Mouse (Mus musculus): ENCODE data around the gene Otub2. TPM values are rescaled to one million over a fixed set of nuclear protein-coding genes. Genes with fewer than 3 reads are reported as not detected.

Gene Otub2
- polyA plus RNA-seq (2015; fragmentation: Nextera tagmentation; extraction: Ambion mirVana) = 8.2 and 9.2 TPM in 2 replicates

GRCm38 (mm10) chr12:103388505-103389347 lies at the start of gene Otub2:
TSS of gene Otub2 (plus strand) at chr12:103388682.
- Histone ChIP-seq H3K27me3 (ENCODE audit: insufficient read depth, low read length) (no peaks in the 10 kb centered on the region), H3K4me3 (ENCODE audit: low read depth, low read length) (peak within 1 kb of the TSS; percentile 96), H3K9me3 (ENCODE audit: low read length) (no peaks in the 10 kb centered on the region), H3K36me3 (replicated peaks; ENCODE audit: insufficient read depth, low read length) (peaks cover 7% of the 10 kb centered on the region), H3K4me1 (ENCODE audit: insufficient read depth) (peaks cover 36% of the 10 kb centered on the region), H3K27ac (ENCODE audit: low read depth) (peak within 1 kb of the TSS; percentile 81), H3K4me2 (ENCODE audit: low read depth, low read length) (peak within 1 kb of the TSS; percentile 96), H3K9ac (replicated peaks) (peak within 1 kb of the TSS; percentile 94)
- under 1% methylated on average over 57 of the region's 58 CpGs for WGBS (ENCODE audit: insufficient replicate concordance)
- ATAC-seq (peak; percentile 94), DNase-seq (peak; percentile 95)
- no peak for TF ChIP-seq EP300 (IDR thresholded peaks at IDR 0.05; ENCODE audit: low read depth)
- peak; percentile 13; the same call in 1 of the 2 replicates for TF ChIP-seq CTCF (IDR thresholded peaks at IDR 0.05; ENCODE audit: low read depth)

- 36% methylated on average over 5 of the region's 5 CpGs for WGBS (ENCODE audit: insufficient replicate concordance)
Measured at GRCm38 (mm10) chr12:103341212-103341611, 47.3 kb upstream of the Otub2 start.

GRCm38 (mm10) chr12:103343456-103343855 lies 45.0 kb upstream of the Otub2 start:
- DNase-seq (peak; percentile 68), ATAC-seq (peak; percentile 69)
- H3K4me3 ChIP-seq (ENCODE audit: low read depth, low read length) = no peak overlapping the region
- H3K36me3 ChIP-seq (replicated peaks; ENCODE audit: insufficient read depth, low read length) = no peaks in the 10 kb centered on the region
- WGBS (ENCODE audit: insufficient replicate concordance) = 34% methylated on average over 8 of the region's 8 CpGs
- TF ChIP-seq CTCF (IDR thresholded peaks at IDR 0.05; ENCODE audit: low read depth) (no peak), EP300 (IDR thresholded peaks at IDR 0.05; ENCODE audit: low read depth) (no peak)
- no peaks in the 10 kb centered on the region for H3K27me3 ChIP-seq (ENCODE audit: insufficient read depth, low read length)
- peak overlapping the region; percentile 77 for H3K27ac ChIP-seq (ENCODE audit: low read depth)
- no peak overlapping the region for H3K9ac ChIP-seq (replicated peaks)
- H3K4me2 ChIP-seq (ENCODE audit: low read depth, low read length) = no peak overlapping the region
- peaks cover 29% of the 10 kb centered on the region for H3K4me1 ChIP-seq (ENCODE audit: insufficient read depth)
- H3K9me3 ChIP-seq (ENCODE audit: low read length) = no peaks in the 10 kb centered on the region

More at GRCm38 (mm10) chr12:103341212-103341611, 47.3 kb upstream of the Otub2 start:
- no peaks in the 10 kb centered on the region for H3K36me3 ChIP-seq (replicated peaks; ENCODE audit: insufficient read depth, low read length)
- ATAC-seq (peak; percentile 34), DNase-seq (peak; percentile 33)
- H3K9me3 ChIP-seq (ENCODE audit: low read length) = no peaks in the 10 kb centered on the region
- TF ChIP-seq CTCF (IDR thresholded peaks at IDR 0.05; ENCODE audit: low read depth) = no peak
- TF ChIP-seq EP300 (IDR thresholded peaks at IDR 0.05; ENCODE audit: low read depth) = no peak
- peaks cover 26% of the 10 kb centered on the region for H3K4me1 ChIP-seq (ENCODE audit: insufficient read depth)
- H3K4me3 ChIP-seq (ENCODE audit: low read depth, low read length) = no peak overlapping the region
- H3K9ac ChIP-seq (replicated peaks) = no peak overlapping the region
- H3K27me3 ChIP-seq (ENCODE audit: insufficient read depth, low read length) = no peaks in the 10 kb centered on the region
- peak overlapping the region; percentile 18; the same call in 1 of the 2 replicates for H3K4me2 ChIP-seq (ENCODE audit: low read depth, low read length)
- peak overlapping the region; percentile 46; the same call in 1 of the 2 replicates for H3K27ac ChIP-seq (ENCODE audit: low read depth)

- Histone ChIP-seq H3K4me2 (ENCODE audit: low read depth, low read length) (no peak overlapping the region), H3K27me3 (ENCODE audit: insufficient read depth, low read length) (no peaks in the 10 kb centered on the region), H3K9me3 (ENCODE audit: low read length) (no peaks in the 10 kb centered on the region), H3K4me1 (ENCODE audit: insufficient read depth) (peaks cover 29% of the 10 kb centered on the region), H3K27ac (ENCODE audit: low read depth) (no peak overlapping the region), H3K9ac (replicated peaks) (no peak overlapping the region), H3K4me3 (ENCODE audit: low read depth, low read length) (no peak overlapping the region), H3K36me3 (replicated peaks; ENCODE audit: insufficient read depth, low read length) (no peaks in the 10 kb centered on the region)
- DNase-seq = no peak
- 71% methylated on average over 7 of the region's 7 CpGs for WGBS (ENCODE audit: insufficient replicate concordance)
- TF ChIP-seq EP300 (IDR thresholded peaks at IDR 0.05; ENCODE audit: low read depth) (no peak), CTCF (IDR thresholded peaks at IDR 0.05; ENCODE audit: low read depth) (no peak)
- no peak for ATAC-seq
Measured at GRCm38 (mm10) chr12:103344934-103345333, 43.5 kb upstream of the Otub2 start.

GRCm38 (mm10) chr12:103346945-103347344 lies 41.5 kb upstream of the Otub2 start:
- H3K27me3 ChIP-seq (ENCODE audit: insufficient read depth, low read length) = no peaks in the 10 kb centered on the region
- WGBS (ENCODE audit: insufficient replicate concordance) = 62% methylated on average over 8 of the region's 8 CpGs
- H3K4me1 ChIP-seq (ENCODE audit: insufficient read depth) = peaks cover 22% of the 10 kb centered on the region
- TF ChIP-seq CTCF (IDR thresholded peaks at IDR 0.05; ENCODE audit: low read depth) = no peak
- no peak for TF ChIP-seq EP300 (IDR thresholded peaks at IDR 0.05; ENCODE audit: low read depth)
- no peak for DNase-seq
- H3K4me2 ChIP-seq (ENCODE audit: low read depth, low read length) = no peak overlapping the region
- H3K36me3 ChIP-seq (replicated peaks; ENCODE audit: insufficient read depth, low read length) = no peaks in the 10 kb centered on the region
- no peak overlapping the region for H3K4me3 ChIP-seq (ENCODE audit: low read depth, low read length)
- H3K9ac ChIP-seq (replicated peaks) = 0 out of 2 replicates have a peak overlapping the region, but pooled peaks have one; percentile 9
- H3K27ac ChIP-seq (ENCODE audit: low read depth) = peak overlapping the region; percentile 66
- H3K9me3 ChIP-seq (ENCODE audit: low read length) = no peaks in the 10 kb centered on the region
- peak; percentile 5; the same call in 1 of the 2 replicates for ATAC-seq

- H3K27ac ChIP-seq (ENCODE audit: low read depth) = peak overlapping the region; percentile 66; the same call in 1 of the 2 replicates
- WGBS (ENCODE audit: insufficient replicate concordance) = 48% methylated on average over 5 of the region's 5 CpGs
- DNase-seq (no peak), ATAC-seq (0 out of 2 replicates have a peak, but pooled peaks have one; percentile 13)
- H3K27me3 ChIP-seq (ENCODE audit: insufficient read depth, low read length) = no peaks in the 10 kb centered on the region
- H3K4me2 ChIP-seq (ENCODE audit: low read depth, low read length) = no peak overlapping the region
- H3K4me1 ChIP-seq (ENCODE audit: insufficient read depth) = peaks cover 22% of the 10 kb centered on the region
- no peak for TF ChIP-seq CTCF (IDR thresholded peaks at IDR 0.05; ENCODE audit: low read depth)
- no peak for TF ChIP-seq EP300 (IDR thresholded peaks at IDR 0.05; ENCODE audit: low read depth)
- no peaks in the 10 kb centered on the region for H3K9me3 ChIP-seq (ENCODE audit: low read length)
- 0 out of 2 replicates have a peak overlapping the region, but pooled peaks have one; percentile 9 for H3K9ac ChIP-seq (replicated peaks)
- no peaks in the 10 kb centered on the region for H3K36me3 ChIP-seq (replicated peaks; ENCODE audit: insufficient read depth, low read length)
- no peak overlapping the region for H3K4me3 ChIP-seq (ENCODE audit: low read depth, low read length)
Measured at GRCm38 (mm10) chr12:103347406-103347805, 41.1 kb upstream of the Otub2 start.
